Mouse (Mus musculus): Measurements from ENCODE around the gene Pde2a.

DNA sequence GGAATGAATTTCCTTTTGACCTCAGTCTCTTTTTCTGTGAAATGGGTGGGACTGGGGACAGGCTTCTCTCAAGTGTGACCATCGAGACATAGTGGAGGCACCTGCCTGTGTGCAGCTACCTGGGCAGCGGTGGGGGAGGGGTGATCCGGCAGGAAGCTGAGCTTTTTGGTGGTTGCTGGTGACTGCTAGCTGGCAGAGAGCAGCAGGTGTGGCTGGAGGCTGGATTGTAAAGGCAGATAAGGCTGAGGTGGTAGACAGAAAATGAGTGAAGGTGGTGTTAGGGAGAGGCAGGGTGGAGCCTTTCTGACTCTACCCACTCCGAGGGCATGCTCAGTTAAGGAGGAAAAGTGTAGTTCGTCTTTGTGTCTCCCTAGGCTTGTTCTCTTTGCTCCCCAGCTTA, 65.6 kb downstream of the Pde2a start:
- TF ChIP-seq EP300 (IDR thresholded peaks at IDR 0.05; ENCODE audit: low read depth in 1 of 2, low read length in 2 of 2) = no peak
- no peak for TF ChIP-seq CTCF (IDR thresholded peaks at IDR 0.05 in 2 of 3, conservative IDR thresholded peaks at IDR 0.05 in 1 of 3; ENCODE audit: control insufficient read depth in 1 of 3, insufficient read depth in 1 of 3, low read depth in 2 of 3, low read length in 3 of 3, poor library complexity in 1 of 3, severe bottlenecking in 1 of 3)
- TF ChIP-seq E2F4 (IDR thresholded peaks at IDR 0.05; ENCODE audit: borderline replicate concordance, low read depth, low read length) = no peak
- no peak for TF ChIP-seq POLR2AphosphoS2 (IDR thresholded peaks at IDR 0.05; ENCODE audit: low read length)
- TF ChIP-seq RAD21 (IDR thresholded peaks at IDR 0.05; ENCODE audit: low read depth, low read length) = no peak
- TF ChIP-seq MAZ (IDR thresholded peaks at IDR 0.05; ENCODE audit: low read depth, low read length) = no peak
- no peak for TF ChIP-seq POLR2AphosphoS5 (IDR thresholded peaks at IDR 0.05; ENCODE audit: borderline replicate concordance, low read depth, low read length)
- no peak for TF ChIP-seq ELF1 (IDR thresholded peaks at IDR 0.05; ENCODE audit: low read depth, low read length)

Measured in MEL (cell line).